Mouse (Mus musculus): Measurements from ENCODE around the gene Ldhb. TPM values are rescaled to one million over a fixed set of nuclear protein-coding genes. Genes with fewer than 3 reads are reported as not detected.
A peak's percentile ranks its signal among the peaks of the same experiment; 100 is the strongest.
"Not testable (repeated sequence)": the region's sequence is repeated elsewhere in the genome, so short reads cannot be mapped to it uniquely, and the experiment has no call there.

The Ldhb gene
- polyA plus RNA-seq, 1 experiment from 2014 or later: 576 TPM

DNA sequence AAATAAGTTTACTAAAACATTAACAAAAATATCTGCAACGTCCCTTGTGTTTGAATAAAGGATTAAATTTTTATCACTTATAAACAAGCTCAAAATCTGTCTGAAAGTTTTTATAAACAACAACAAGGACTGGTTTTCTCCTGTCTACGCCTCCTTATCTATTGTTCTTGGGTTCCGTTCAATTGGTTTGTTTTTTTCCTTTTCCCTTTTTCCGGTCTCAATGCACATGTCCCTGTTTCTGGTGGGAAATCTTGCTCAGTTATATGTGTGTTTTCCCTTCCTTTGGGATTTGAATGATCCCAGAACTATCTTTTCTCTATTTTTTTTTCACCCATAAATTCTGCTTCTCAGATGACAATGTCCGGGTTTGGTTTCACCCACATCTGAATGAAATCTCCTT, 25.7 kb upstream of the Ldhb start:
- Histone ChIP-seq H3K4me1 (no peaks in the 10 kb centered on the region), H3K9ac (replicated peaks) (no peak overlapping the region), H3K4me3 (replicated peaks) (no peak overlapping the region), H3K4me2 (no peak overlapping the region), H3K36me3 (no peaks in the 10 kb centered on the region), H3K27ac (replicated peaks) (no peak overlapping the region), H3K9me3 (replicated peaks) (no peaks in the 10 kb centered on the region), H3K27me3 (replicated peaks) (no peaks in the 10 kb centered on the region)
- 84% methylated on average over 5 of the region's 5 CpGs for WGBS
- ATAC-seq (ENCODE audit: low FRiP score): no peak

DNA sequence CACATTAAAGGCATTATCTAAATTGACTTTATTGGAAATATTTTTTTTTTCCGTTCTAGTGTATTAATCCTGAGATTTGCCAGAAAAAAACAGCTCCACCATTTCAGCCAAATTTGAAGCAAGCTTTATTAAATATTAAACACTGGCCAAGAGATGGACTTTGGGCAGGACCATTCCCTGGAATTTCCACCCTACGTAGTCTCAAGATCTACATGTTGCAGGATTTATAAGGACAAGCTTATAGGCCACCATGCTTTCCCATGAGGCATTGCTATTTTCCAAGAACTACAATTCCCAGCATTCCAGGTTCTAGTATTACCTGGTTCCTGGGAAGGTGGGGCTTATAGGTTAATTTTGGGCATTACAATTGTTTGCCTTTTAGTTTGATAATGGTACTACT, 24.9 kb upstream of the Ldhb start:
- no peak overlapping the region for H3K27ac ChIP-seq (replicated peaks)
- H3K27me3 ChIP-seq (replicated peaks): no peaks in the 10 kb centered on the region
- H3K9me3 ChIP-seq (replicated peaks): no peaks in the 10 kb centered on the region
- no peak overlapping the region for H3K4me2 ChIP-seq
- 93% methylated on average over 2 of the region's 2 CpGs for WGBS
- no peaks in the 10 kb centered on the region for H3K4me1 ChIP-seq
- H3K9ac ChIP-seq (replicated peaks): no peak overlapping the region
- no peak for ATAC-seq (ENCODE audit: low FRiP score)
- no peak overlapping the region for H3K4me3 ChIP-seq (replicated peaks)
- no peaks in the 10 kb centered on the region for H3K36me3 ChIP-seq

DNA sequence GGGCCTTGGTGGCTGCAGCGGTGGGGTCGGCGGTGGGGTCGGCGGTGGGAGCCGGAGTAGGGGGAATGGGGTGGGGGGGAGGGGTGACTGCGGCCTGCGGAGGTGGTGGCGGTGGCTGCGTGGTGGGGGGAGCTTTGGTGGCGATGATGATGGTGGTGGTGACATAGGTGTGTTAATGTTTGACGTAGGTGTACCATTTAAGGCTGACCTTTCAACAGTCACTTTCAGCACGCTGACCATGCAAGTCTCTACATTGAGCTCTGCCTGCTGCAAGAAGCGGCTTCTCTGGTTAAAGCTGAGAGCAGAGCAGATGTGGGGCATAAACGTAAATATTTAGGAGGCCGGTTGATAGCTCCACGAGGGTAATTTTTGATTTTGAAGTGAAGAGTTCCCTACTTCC, 24.4 kb upstream of the Ldhb start:
- ATAC-seq (ENCODE audit: low FRiP score): no peak
- H3K4me1 ChIP-seq: no peaks in the 10 kb centered on the region

DNA sequence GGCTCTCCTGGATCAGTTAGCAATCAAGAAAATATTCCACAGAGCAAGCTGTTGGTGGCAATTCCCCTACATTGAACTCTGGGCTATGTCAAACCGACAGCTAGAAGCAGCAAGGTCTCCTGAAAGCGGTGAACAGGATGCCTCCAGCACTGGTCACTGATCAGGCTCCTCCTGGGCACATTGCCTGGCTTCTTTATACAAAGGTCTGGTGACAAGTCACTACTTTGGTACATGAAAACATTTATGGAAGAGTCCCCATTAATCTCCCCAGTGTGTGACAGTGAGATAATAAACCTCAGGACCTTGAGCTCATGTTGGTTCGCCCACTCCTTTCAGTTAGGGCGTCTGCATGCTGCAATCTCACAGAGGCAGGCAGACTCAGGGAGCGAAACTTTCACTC, 22.6 kb upstream of the Ldhb start:
- Histone ChIP-seq H3K4me3 (replicated peaks) (no peak overlapping the region), H3K27me3 (replicated peaks) (no peaks in the 10 kb centered on the region), H3K4me2 (no peak overlapping the region), H3K36me3 (no peaks in the 10 kb centered on the region), H3K9me3 (replicated peaks) (no peaks in the 10 kb centered on the region), H3K4me1 (no peaks in the 10 kb centered on the region), H3K27ac (replicated peaks) (no peak overlapping the region), H3K9ac (replicated peaks) (no peak overlapping the region)
- 70% methylated on average over 5 of the region's 5 CpGs for WGBS
- no peak for ATAC-seq (ENCODE audit: low FRiP score)

More for the DNA sequence above, 24.4 kb upstream of the Ldhb start:
- Histone ChIP-seq H3K4me3 (replicated peaks) (no peak overlapping the region), H3K4me2 (no peak overlapping the region), H3K36me3 (no peaks in the 10 kb centered on the region), H3K9ac (replicated peaks) (no peak overlapping the region), H3K27me3 (replicated peaks) (no peaks in the 10 kb centered on the region), H3K9me3 (replicated peaks) (no peaks in the 10 kb centered on the region), H3K27ac (replicated peaks) (no peak overlapping the region)
- WGBS: 96% methylated on average over 17 of the region's 17 CpGs

DNA sequence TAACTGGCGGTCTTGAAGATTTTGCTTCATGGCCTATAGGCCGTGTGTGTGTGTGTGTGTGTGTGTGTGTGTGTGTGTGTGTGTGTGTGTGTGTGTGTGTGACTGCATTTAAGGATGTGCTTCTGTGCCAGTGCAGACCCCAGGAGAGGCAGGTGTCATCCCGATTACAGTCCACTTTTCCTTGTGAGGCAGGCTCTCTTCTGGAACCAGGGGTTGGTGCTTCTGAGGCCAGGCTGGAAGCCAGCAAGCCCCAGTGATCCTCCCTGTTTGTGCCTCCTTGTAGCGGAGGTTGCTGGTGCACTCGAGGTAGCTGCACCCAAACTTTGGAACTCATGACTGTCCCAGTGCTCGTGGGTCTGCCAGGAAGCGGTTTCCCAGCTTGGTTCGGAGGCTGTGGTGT, 21.9 kb upstream of the Ldhb start:
- no peak for ATAC-seq (ENCODE audit: low FRiP score)
- H3K27ac ChIP-seq (replicated peaks): no peak overlapping the region
- no peak overlapping the region for H3K4me3 ChIP-seq (replicated peaks)
- H3K4me1 ChIP-seq: no peaks in the 10 kb centered on the region
- H3K9me3 ChIP-seq (replicated peaks): no peaks in the 10 kb centered on the region
- no peak overlapping the region for H3K9ac ChIP-seq (replicated peaks)
- no peak overlapping the region for H3K4me2 ChIP-seq
- 86% methylated on average over 8 of the region's 8 CpGs for WGBS
- no peaks in the 10 kb centered on the region for H3K36me3 ChIP-seq
- no peaks in the 10 kb centered on the region for H3K27me3 ChIP-seq (replicated peaks)

DNA sequence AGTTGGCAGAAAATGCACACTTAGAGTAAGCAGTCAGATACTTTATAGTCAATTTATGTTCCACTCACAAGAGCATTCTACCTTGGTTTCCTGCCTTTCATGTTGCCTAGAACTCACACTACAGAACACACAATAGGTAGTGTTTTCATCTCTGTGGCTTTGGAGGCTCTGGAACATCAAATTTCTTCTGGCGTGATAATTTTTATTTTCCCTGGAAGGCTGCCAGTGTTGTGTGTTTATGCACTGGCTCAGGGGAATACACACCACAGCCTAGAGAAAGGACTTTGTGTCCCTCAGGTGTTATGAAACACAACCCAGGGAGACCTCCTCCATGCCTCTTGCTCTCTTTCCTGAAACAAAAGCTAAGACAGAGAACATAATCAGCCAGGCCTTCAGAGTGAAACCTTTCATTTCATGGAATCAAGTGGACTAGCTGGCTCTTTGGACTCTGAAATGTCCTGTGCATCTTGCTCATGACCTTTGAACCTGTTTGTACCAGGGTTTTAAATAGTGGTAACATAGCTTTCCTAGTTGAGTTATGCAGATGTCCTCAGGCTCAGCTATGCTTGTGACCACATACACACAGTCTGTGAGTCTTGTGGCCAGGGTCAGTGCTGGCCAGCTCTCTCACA, 20.3 kb upstream of the Ldhb start:
- no peak overlapping the region for H3K9ac ChIP-seq (replicated peaks)
- H3K4me1 ChIP-seq: no peaks in the 10 kb centered on the region
- no peak overlapping the region for H3K27ac ChIP-seq (replicated peaks)
- ATAC-seq (ENCODE audit: low FRiP score): no peak
- no peaks in the 10 kb centered on the region for H3K9me3 ChIP-seq (replicated peaks)
- no peaks in the 10 kb centered on the region for H3K27me3 ChIP-seq (replicated peaks)
- no peak overlapping the region for H3K4me2 ChIP-seq
- no peak overlapping the region for H3K4me3 ChIP-seq (replicated peaks)
- no peaks in the 10 kb centered on the region for H3K36me3 ChIP-seq
- 34% methylated on average over 1 of the region's 1 CpGs for WGBS

DNA sequence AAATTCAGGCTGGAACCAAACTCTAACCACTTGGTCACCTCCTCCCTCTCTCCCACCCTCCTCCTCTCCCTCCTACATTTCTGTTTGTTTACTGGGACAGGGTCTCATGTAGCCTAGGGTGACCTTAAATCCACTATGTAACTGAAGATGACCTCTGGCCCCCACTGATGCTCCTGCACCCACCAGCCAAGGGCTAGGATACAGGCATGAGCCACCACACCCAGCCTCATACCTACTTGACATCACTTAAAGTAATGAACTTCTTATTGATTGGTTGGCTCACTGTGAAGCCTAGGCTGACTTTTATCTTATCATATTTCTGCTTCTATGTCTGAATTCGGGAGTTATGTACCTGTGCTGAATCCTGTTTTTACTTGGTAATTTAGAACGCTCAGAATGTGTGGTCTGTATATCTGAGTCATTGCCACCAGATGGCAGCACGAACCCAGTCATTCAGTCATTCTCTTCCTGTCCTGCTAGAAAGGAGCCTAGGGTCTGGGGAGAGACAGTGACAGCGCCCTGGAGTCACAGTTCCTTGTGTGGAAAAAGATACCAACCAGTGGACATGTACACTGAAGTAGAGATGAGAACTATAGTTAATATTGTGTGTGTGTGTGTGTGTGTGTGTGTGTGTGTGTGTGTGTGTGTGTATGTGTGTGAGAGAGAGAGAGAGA, 17.0 kb upstream of the Ldhb start:
- Histone ChIP-seq H3K9me3 (replicated peaks) (no peaks in the 10 kb centered on the region), H3K9ac (replicated peaks) (no peak overlapping the region), H3K4me3 (replicated peaks) (no peak overlapping the region), H3K27ac (replicated peaks) (no peak overlapping the region), H3K4me2 (no peak overlapping the region), H3K36me3 (no peaks in the 10 kb centered on the region), H3K4me1 (no peaks in the 10 kb centered on the region), H3K27me3 (replicated peaks) (no peaks in the 10 kb centered on the region)
- 12% methylated on average over 4 of the region's 4 CpGs for WGBS
- peak; percentile 82 for ATAC-seq (ENCODE audit: low FRiP score)

DNA sequence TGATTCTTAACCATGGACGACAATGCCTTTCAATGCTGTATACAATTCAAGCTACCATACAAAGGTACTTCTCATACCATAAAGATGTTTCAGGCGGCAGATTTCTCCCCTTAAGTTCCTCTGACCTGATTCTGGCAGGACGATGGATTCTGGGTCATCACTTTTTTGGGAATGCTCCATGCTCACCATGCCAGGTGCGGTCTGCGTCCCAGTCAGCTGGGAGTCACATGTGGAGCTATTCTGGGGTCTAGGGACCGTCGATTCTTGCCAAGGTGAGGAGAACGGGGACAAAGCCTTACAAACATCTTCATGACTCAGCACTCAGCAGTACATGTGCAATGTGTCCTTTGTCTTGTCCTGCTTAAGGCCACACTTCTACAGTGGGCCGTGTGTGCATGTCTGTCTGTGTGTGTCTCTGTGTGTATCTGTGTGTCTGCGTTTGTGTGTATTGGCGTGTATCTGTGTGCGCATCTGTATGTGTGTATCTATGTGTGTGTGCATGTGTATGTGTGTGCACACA, 13.9 kb upstream of the Ldhb start:
- 84% methylated on average over 12 of the region's 12 CpGs for WGBS
- Histone ChIP-seq H3K36me3 (no peaks in the 10 kb centered on the region), H3K27ac (replicated peaks) (no peak overlapping the region), H3K9ac (replicated peaks) (no peak overlapping the region), H3K9me3 (replicated peaks) (no peaks in the 10 kb centered on the region), H3K4me1 (no peaks in the 10 kb centered on the region), H3K27me3 (replicated peaks) (no peaks in the 10 kb centered on the region), H3K4me3 (replicated peaks) (no peak overlapping the region), H3K4me2 (no peak overlapping the region)
- ATAC-seq (ENCODE audit: low FRiP score): no peak

DNA sequence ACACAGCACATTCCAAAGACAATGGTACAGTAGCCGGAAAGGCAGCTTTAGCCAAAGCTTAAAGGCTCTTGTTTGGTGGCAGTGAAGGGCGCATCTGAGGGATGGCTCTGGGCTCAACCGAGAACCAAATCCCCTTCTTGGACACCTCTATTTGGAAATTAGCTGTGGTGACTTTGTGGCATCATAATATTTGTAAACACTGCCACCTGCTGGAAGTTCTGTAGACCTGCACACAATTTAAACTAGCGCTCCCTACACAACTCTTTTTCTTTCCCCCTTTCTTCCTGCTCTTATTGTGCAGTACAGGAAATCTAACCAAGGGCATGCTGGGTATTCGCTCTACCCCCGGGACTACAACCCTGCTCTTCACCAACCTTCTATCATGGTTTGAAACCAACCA, 11.4 kb upstream of the Ldhb start:
- 14% methylated on average over 6 of the region's 6 CpGs for WGBS

DNA sequence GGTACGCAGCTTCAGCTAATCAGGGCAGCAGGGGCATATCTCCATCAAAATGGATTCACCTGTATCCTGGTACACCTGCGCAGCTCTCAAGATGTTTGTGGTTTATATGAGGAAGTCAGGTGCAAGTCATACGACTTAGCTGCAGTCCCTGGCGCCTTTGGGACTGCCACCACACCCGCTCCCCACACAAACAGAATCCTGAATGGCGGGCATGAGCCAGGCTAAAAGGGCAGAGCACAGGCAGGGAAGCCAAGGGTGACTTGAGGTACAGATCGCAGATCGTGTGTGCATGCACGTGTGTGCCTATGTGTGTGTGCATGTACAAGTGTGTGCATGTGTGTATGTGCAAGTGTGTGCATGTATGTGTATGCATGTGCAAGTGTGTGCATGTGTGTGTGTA, 7.6 kb upstream of the Ldhb start:
- H3K27ac ChIP-seq (replicated peaks); H3K27me3 ChIP-seq (replicated peaks); H3K4me1 ChIP-seq; H3K9ac ChIP-seq (replicated peaks); H3K4me3 ChIP-seq (replicated peaks); H3K4me2 ChIP-seq; H3K9me3 ChIP-seq (replicated peaks); ATAC-seq (ENCODE audit: low FRiP score); H3K36me3 ChIP-seq: not testable (repeated sequence)
- WGBS: 78% methylated on average over 9 of the region's 9 CpGs

More for the DNA sequence above, 11.4 kb upstream of the Ldhb start:
- peak; percentile 49 for ATAC-seq (ENCODE audit: low FRiP score)
- no peaks in the 10 kb centered on the region for H3K36me3 ChIP-seq
- no peaks in the 10 kb centered on the region for H3K9me3 ChIP-seq (replicated peaks)
- H3K27ac ChIP-seq (replicated peaks): no peak overlapping the region
- no peaks in the 10 kb centered on the region for H3K4me1 ChIP-seq
- H3K9ac ChIP-seq (replicated peaks): no peak overlapping the region
- H3K27me3 ChIP-seq (replicated peaks): no peaks in the 10 kb centered on the region
- H3K4me2 ChIP-seq: peak overlapping the region; percentile 20; the same call in 1 of the 2 replicates
- no peak overlapping the region for H3K4me3 ChIP-seq (replicated peaks)

DNA sequence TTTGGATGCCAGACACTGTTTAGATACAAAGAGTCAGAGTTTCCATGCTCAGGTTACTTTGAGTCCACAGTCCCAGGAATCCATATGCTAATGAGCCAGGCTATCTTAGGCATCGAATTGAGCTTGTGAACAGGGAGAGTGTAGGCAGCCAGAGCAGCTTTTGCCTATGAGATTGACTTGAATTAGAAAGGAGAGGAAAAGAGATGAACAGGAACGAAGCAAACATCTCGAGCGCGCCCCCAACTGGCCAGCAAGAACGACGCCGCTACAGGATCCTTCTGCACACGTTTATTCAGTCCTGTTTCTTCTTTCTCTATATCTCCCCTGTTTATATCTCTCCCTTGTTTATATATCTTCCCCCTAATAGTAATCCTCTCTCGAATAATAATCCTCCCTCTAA, 7.2 kb upstream of the Ldhb start:
- Histone ChIP-seq H3K36me3 (no peaks in the 10 kb centered on the region), H3K4me1 (no peaks in the 10 kb centered on the region), H3K4me2 (no peak overlapping the region), H3K9me3 (replicated peaks) (no peaks in the 10 kb centered on the region), H3K4me3 (replicated peaks) (no peak overlapping the region), H3K27me3 (replicated peaks) (0 out of 2 replicates have a peak, but pooled peaks cover 9% of the 10 kb centered on the region), H3K27ac (replicated peaks) (no peak overlapping the region), H3K9ac (replicated peaks) (no peak overlapping the region)
- no peak for ATAC-seq (ENCODE audit: low FRiP score)
- WGBS: 4% methylated on average over 10 of the region's 10 CpGs

DNA sequence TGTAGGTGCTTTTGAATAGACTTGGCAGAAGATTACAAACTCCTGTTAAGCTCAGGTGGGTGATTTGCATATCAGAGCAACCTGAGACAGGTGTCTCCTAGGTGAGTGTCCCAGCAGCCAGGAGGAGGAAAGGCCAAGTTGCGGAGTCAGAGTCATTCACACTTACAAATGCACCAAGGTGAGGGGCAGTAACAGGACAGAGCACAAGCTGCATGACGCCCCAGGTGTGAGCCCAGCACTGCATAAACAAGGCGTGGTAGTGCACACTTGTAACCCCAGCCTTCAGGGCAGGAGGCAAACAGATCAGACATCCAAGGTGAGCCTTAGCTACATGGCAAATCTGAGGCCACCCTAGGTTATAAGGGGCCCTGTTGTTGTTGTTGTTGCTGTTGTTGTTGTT, 5.1 kb upstream of the Ldhb start:
- Histone ChIP-seq H3K4me2 (no peak overlapping the region), H3K4me3 (replicated peaks) (no peak overlapping the region), H3K4me1 (peaks cover 7% of the 10 kb centered on the region; the same call in 1 of the 2 replicates), H3K36me3 (no peaks in the 10 kb centered on the region), H3K9ac (replicated peaks) (no peak overlapping the region), H3K27me3 (replicated peaks) (0 out of 2 replicates have a peak, but pooled peaks cover 9% of the 10 kb centered on the region), H3K9me3 (replicated peaks) (no peaks in the 10 kb centered on the region), H3K27ac (replicated peaks) (no peak overlapping the region)
- no peak for ATAC-seq (ENCODE audit: low FRiP score)
- WGBS: 63% methylated on average over 3 of the region's 3 CpGs

Measured in neural tube, embryonic 15.5 days (tissue).